Mouse (Mus musculus): ENCODE data around the gene Faim2.

- TF ChIP-seq TAL1 (IDR thresholded peaks at IDR 0.05; ENCODE audit: low read length) (no peak), GATA1 (IDR thresholded peaks at IDR 0.05; ENCODE audit: low read length) (no peak)
Observed at GRCm38 (mm10) chr15:99567371-99567770, 39.4 kb upstream of the Faim2 start.
